Mouse (Mus musculus): ENCODE results near the gene Tff1. TPM values are rescaled to one million over a fixed set of nuclear protein-coding genes. Genes with fewer than 3 reads are reported as not detected.

The Tff1 gene
- polyA plus RNA-seq, 1 experiment from 2014 or later, result not detected

DNA sequence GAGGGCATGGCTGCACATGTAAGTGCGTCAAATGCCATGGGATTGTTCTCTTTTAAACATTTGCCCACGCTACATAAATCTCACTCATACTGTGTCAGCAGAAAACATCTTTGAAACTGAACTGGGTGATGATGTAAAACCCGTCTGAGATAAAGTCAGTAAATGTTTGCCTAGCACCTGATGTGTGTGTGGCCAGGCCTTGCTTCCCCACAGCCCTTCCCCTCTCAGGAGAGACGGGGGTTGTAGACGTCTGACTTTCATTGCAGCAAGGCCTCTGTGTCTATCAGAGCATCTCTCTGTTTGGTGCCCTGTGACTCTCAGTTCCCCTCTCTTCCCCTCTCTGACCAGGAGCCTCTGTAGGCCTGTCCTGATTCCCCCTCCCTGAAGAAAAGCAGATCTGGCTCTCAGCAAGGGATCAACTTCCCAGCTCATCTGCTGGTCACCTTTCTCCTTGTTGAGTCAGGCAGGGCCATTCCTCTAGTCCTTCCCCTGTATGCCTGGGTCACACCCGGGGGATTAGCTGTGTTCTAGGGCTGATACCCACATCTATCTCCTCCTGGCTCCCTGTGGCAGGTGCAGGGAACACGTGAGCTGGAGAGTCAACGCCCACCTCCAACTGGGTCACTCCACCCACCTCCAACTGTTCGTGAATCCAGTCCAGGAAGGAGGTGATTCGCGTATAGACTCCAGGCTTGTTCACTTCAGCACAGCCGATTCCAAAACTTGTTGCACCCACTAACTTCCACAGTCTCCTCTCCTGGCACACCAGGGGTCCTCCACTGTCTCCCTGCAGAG lies 18.3 kb upstream of the Tff1 start:
- H3K79me2 ChIP-seq (ENCODE audit: inconsistent target), result no peaks in the 10 kb centered on the region
- WGBS (ENCODE audit: missing documents), result 73% methylated on average over 10 of the region's 12 CpGs

GRCm38 (mm10) chr17:31181490-31181889 lies 16.4 kb upstream of the Tff1 start:
- H3K79me2 ChIP-seq (ENCODE audit: inconsistent target), result no peaks in the 10 kb centered on the region
- no peak overlapping the region for H3K4me3 ChIP-seq (ENCODE audit: inconsistent target)
- H3K36me3 ChIP-seq (ENCODE audit: inconsistent target), result no peaks in the 10 kb centered on the region
- H3K27ac ChIP-seq, result no peak overlapping the region
- 40% methylated on average over 4 of the region's 4 CpGs for WGBS (ENCODE audit: missing documents)

More for the DNA sequence above, 18.3 kb upstream of the Tff1 start:
- Histone ChIP-seq H3K27ac (no peak overlapping the region), H3K4me3 (ENCODE audit: inconsistent target) (no peak overlapping the region), H3K36me3 (ENCODE audit: inconsistent target) (no peaks in the 10 kb centered on the region)

DNA sequence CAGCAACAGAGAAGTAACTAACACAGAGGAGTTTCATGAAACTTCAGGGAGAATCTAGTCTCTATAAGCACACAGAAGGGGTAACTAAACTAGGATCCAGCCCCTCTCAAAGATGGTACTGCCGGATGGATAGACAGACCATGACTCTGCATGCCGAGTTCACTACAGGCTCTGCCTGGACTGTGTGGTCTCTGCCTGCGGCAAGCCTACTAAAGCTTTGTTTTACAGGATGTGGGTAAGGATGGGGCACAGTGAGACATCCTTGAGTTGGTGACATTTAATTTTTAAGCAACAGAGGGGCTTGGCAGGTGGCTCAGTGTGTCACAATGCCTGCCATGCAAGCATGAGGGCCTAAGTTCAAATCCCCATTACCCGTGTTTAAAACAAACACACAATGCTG lies 11.2 kb upstream of the Tff1 start:
- no peaks in the 10 kb centered on the region for H3K79me2 ChIP-seq (ENCODE audit: inconsistent target)
- no peak overlapping the region for H3K27ac ChIP-seq
- no peaks in the 10 kb centered on the region for H3K36me3 ChIP-seq (ENCODE audit: inconsistent target)
- H3K4me3 ChIP-seq (ENCODE audit: inconsistent target), result no peak overlapping the region
- 39% methylated on average over 4 of the region's 4 CpGs for WGBS (ENCODE audit: missing documents)

DNA sequence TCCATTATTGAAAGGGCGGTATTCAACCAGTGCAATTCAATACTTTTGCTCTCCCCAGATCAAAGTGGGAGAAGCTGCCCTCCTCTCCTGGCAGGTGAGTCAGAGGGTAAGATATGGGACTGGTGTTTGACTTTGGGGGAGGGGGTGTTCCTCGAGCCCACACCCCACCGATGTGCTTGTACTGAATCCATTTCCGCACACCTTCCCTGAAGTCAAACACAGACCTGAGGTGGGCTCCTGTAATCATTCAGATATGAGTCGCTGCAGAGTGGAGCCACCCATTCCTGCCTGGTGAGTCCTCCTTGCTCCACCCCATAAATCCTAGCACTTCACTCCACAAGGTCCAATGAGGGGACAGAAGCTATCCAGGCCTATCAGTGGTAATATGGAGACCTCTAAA lies 4.7 kb upstream of the Tff1 start:
- no peak overlapping the region for H3K27ac ChIP-seq
- WGBS (ENCODE audit: missing documents), result 96% methylated on average over 5 of the region's 5 CpGs
- no peaks in the 10 kb centered on the region for H3K79me2 ChIP-seq (ENCODE audit: inconsistent target)
- H3K36me3 ChIP-seq (ENCODE audit: inconsistent target), result no peaks in the 10 kb centered on the region
- H3K4me3 ChIP-seq (ENCODE audit: inconsistent target), result no peak overlapping the region

GRCm38 (mm10) chr17:31163821-31164220 lies 1.3 kb downstream of the Tff1 start:
- WGBS (ENCODE audit: missing documents), result 75% methylated on average over 2 of the region's 2 CpGs

DNA sequence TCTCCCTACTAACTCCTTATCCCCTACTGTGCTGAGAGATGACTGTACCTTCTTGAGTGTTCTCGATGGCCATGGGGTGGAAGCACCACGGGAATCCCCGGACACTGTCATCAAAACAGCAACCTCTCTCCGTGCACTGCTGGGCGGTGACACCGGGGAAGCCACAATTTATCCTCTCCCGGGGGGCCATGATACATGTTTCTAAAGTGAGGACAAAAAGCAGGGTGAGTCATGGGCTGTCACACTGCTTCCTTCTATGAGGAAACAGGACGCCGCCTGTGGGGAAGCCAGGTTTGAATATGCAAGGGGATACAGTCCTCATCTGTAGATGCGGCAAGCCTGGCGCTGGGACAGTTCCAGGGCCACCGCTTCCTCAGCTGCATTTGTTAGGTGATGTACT lies 2.5 kb downstream of the Tff1 start:
- WGBS (ENCODE audit: missing documents), result 46% methylated on average over 12 of the region's 12 CpGs
- no peaks in the 10 kb centered on the region for H3K36me3 ChIP-seq (ENCODE audit: inconsistent target)
- H3K4me3 ChIP-seq (ENCODE audit: inconsistent target), result no peak overlapping the region
- no peaks in the 10 kb centered on the region for H3K79me2 ChIP-seq (ENCODE audit: inconsistent target)
- H3K27ac ChIP-seq, result no peak overlapping the region

More at GRCm38 (mm10) chr17:31163821-31164220, 1.3 kb downstream of the Tff1 start:
- no peaks in the 10 kb centered on the region for H3K79me2 ChIP-seq (ENCODE audit: inconsistent target)
- H3K36me3 ChIP-seq (ENCODE audit: inconsistent target), result no peaks in the 10 kb centered on the region
- no peak overlapping the region for H3K27ac ChIP-seq
- no peak overlapping the region for H3K4me3 ChIP-seq (ENCODE audit: inconsistent target)

DNA sequence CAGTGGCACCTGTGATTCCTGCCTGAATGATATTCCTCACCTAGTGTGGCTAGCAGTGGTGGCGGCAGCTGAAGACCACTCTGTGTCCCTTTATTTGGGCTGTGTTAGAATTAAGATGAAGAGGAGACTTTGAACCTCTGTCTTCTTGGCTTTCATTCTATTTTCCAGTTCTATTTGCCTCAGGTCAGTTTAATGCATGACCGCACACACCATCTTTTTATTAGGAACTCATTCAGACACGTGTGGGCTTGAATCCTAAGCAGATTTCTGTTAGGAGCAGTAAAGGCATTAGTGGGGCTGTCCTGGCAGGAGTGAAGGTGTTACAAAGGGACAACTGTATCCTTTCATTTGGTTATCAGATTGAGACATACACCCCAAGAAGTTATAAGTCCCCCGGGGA lies 4.8 kb downstream of the Tff1 start:
- Histone ChIP-seq H3K79me2 (ENCODE audit: inconsistent target) (no peaks in the 10 kb centered on the region), H3K36me3 (ENCODE audit: inconsistent target) (no peaks in the 10 kb centered on the region), H3K4me3 (ENCODE audit: inconsistent target) (no peak overlapping the region), H3K27ac (no peak overlapping the region)
- WGBS (ENCODE audit: missing documents), result 86% methylated on average over 4 of the region's 4 CpGs

- H3K79me2 ChIP-seq (ENCODE audit: inconsistent target), result no peaks in the 10 kb centered on the region
- H3K4me3 ChIP-seq (ENCODE audit: inconsistent target), result no peak overlapping the region
- no peaks in the 10 kb centered on the region for H3K36me3 ChIP-seq (ENCODE audit: inconsistent target)
- 96% methylated on average over 6 of the region's 6 CpGs for WGBS (ENCODE audit: missing documents)
- no peak overlapping the region for H3K27ac ChIP-seq
Measured at GRCm38 (mm10) chr17:31157921-31158320, 7.2 kb downstream of the Tff1 start.

DNA sequence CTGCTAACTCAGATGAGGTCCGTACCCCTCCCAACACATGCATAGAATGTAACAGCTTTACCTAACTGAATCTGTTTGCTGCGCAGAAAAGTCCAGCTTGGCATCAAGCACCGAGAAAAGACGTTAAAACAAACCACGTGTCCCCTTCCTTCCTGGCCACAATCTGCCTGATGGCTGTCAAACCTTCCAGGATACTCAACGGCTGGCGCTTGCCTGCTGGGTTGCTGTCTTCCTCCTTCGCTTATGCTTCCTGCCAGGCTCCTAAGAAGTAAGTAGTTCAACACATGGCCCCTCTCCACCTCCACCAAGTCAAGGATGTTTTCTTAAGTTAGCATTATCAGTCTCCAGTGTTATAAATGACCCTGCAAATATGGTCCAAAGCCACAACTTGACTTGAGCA lies 11.3 kb downstream of the Tff1 start:
- Histone ChIP-seq H3K4me3 (ENCODE audit: inconsistent target) (no peak overlapping the region), H3K27ac (no peak overlapping the region), H3K36me3 (ENCODE audit: inconsistent target) (no peaks in the 10 kb centered on the region), H3K79me2 (ENCODE audit: inconsistent target) (no peaks in the 10 kb centered on the region)
- WGBS (ENCODE audit: missing documents), result 11% methylated on average over 8 of the region's 8 CpGs

DNA sequence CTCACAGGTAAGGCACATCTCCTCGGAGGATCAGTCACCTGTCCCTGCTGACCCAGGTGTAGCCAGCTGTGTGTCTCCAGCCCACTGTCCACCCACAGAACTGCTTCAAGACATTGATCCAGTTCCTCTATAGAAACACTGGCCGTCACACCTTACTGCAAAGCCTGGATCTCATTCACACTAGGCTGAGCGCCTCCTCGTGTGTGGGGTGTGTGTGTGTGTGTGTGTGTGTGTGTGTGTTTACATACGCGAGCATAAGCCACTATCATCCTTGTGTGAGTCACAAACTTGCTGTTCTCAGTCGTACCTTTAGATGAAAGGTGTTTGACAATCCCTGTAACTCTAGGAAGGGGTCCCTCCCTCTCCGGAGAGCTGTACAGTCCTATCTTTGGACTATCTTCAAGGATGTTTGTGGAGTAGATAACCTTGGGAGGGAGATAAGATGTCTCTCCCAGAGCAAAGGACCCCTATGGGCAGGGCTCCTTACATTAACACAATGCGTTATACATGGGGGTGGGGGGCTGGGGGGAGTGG lies 12.0 kb downstream of the Tff1 start:
- H3K79me2 ChIP-seq (ENCODE audit: inconsistent target), result no peaks in the 10 kb centered on the region
- no peak overlapping the region for H3K4me3 ChIP-seq (ENCODE audit: inconsistent target)
- WGBS (ENCODE audit: missing documents), result 83% methylated on average over 9 of the region's 9 CpGs
- H3K36me3 ChIP-seq (ENCODE audit: inconsistent target), result no peaks in the 10 kb centered on the region
- H3K27ac ChIP-seq, result no peak overlapping the region

DNA sequence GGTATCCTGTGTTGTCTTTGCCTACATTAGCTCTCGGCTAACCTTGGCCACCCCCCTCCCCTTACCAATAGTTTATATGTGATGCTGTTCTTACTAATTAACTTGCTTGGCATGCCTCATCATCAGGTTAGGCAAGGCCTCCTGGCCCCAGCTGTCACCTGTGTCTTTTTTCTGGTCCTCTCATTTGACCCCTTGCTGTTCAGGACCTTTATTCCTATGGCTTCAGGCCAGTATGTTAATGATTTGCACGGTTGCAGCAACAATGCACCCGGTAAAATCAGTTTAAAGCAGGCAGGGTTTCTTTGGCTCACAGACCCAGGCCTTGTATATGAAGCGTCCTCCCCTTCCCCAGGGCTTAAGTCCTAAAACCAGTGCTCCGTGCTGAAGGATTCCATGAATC lies 12.6 kb downstream of the Tff1 start:
- WGBS (ENCODE audit: missing documents), result 86% methylated on average over 5 of the region's 5 CpGs
- H3K4me3 ChIP-seq (ENCODE audit: inconsistent target), result no peak overlapping the region
- H3K27ac ChIP-seq, result no peak overlapping the region
- H3K79me2 ChIP-seq (ENCODE audit: inconsistent target), result no peaks in the 10 kb centered on the region
- H3K36me3 ChIP-seq (ENCODE audit: inconsistent target), result no peaks in the 10 kb centered on the region

- WGBS (ENCODE audit: missing documents), result 29% methylated on average over 9 of the region's 9 CpGs
- Histone ChIP-seq H3K4me3 (ENCODE audit: inconsistent target) (no peak overlapping the region), H3K79me2 (ENCODE audit: inconsistent target) (no peaks in the 10 kb centered on the region), H3K36me3 (ENCODE audit: inconsistent target) (no peaks in the 10 kb centered on the region), H3K27ac (no peak overlapping the region)
Measured at GRCm38 (mm10) chr17:31145998-31146397, 19.1 kb downstream of the Tff1 start.

DNA sequence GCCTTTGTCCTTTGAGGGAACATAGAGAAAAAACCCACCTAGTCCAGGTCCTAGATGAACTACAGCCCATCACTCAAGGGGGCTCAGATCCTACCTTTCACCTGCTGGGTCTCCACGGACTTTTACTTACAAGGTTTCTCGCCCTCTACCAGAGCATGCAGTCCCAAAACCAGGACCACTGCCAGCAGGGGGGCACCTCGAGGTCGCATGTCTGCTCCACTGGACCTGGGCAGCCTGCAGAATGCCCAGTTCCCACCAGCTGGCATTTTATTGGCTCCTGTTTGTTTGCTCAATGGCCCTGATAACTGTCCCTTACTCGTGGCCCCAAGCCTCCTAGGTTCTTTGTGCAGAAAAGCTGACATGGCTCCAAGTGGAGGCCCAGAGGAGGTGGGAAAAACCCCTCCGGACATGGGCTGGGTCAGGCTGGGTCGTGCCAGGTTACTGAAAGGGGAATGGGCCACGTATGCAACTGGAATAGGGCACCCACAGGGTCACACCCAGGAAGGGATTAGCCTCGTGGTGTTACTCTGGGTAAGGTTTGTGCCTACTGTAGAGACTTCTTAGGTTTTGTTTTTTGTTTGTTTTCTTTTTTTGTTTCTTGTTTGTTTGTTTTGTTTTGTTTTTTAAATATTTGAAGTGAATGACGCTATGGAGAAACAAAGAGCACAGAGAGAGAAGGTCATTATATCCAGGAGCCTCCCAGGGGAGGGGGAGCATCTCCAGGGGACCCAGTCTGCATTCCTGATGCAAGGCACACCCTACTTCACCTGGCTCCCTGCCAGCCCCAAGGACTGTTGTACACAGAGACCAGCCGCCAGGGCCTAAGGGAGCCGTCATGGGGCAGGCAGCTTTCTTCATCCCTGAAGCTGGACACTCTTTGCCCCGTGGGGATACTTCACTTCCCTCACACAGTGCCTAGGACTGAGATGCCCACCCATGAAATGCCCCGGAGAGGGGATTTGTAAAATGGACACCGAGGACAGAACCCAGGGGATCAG lies 20.7 kb downstream of the Tff1 start, which contains the start of gene Tff2:
Tff2 (minus strand) TSS at position 243 of the 998 bp plus-strand sequence.
- H3K79me2 ChIP-seq (ENCODE audit: inconsistent target), result no peaks in the 10 kb centered on the region
- no peaks in the 10 kb centered on the region for H3K36me3 ChIP-seq (ENCODE audit: inconsistent target)
- WGBS (ENCODE audit: missing documents), result 86% methylated on average over 15 of the region's 15 CpGs
- H3K27ac ChIP-seq, result no peak within 1 kb of the TSS
- H3K4me3 ChIP-seq (ENCODE audit: inconsistent target), result no peak within 1 kb of the TSS

- Histone ChIP-seq H3K27ac (no peak overlapping the region), H3K36me3 (ENCODE audit: inconsistent target) (no peaks in the 10 kb centered on the region), H3K4me3 (ENCODE audit: inconsistent target) (no peak overlapping the region), H3K79me2 (ENCODE audit: inconsistent target) (no peaks in the 10 kb centered on the region)
- WGBS (ENCODE audit: missing documents), result 89% methylated on average over 7 of the region's 7 CpGs
Measured at GRCm38 (mm10) chr17:31142116-31142515, 23.0 kb downstream of the Tff1 start.

DNA sequence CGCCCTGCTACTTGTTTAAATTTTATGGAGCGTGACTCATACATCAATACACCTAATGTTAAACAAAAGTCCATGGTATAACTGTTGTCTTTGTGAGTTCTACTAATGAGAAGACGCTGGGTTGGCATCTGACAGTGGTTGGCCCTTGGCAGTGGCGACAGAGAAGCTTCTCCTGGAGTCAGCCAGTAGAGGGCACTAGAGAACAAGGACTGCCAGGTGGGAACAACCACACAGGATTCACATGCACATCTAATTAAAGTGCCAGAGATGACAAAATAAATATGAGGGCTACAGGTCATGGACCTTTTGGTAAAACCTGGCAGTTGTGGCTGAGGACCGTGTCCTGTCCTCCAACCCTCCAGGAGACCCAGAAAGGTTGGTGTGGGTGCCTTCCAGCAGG lies 26.7 kb downstream of the Tff1 start:
- Histone ChIP-seq H3K27ac (no peak overlapping the region), H3K4me3 (ENCODE audit: inconsistent target) (no peak overlapping the region), H3K79me2 (ENCODE audit: inconsistent target) (no peaks in the 10 kb centered on the region), H3K36me3 (ENCODE audit: inconsistent target) (no peaks in the 10 kb centered on the region)
- WGBS (ENCODE audit: missing documents), result 34% methylated on average over 5 of the region's 5 CpGs
